Mouse (Mus musculus): ENCODE data around the gene Nell2.
"Not testable (repeated sequence)": the region's sequence is repeated elsewhere in the genome, so short reads cannot be mapped to it uniquely, and the experiment has no call there.

The Nell2 gene

DNA sequence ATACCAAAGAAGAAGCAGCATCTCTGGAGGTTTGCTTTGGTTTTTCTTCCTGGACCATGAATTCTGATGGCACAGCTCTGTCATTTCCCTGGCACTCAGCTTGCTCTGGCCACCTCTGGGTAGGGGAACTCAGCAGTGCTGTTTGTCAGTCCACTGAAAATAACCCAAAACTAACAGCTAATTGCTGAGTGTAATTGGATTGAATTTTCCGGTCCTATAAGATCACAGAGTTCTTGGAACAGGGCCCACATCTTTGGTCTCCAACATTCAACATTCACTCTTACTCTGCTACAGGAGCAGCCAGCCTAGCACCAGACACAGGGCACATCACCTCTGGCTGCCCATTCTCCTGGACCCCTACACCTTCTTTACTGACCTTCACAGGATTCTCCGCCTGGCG, 287.2 kb downstream of the Nell2 start:
- DNase-seq (ENCODE audit: low read depth, low spot score) = no peak

DNA sequence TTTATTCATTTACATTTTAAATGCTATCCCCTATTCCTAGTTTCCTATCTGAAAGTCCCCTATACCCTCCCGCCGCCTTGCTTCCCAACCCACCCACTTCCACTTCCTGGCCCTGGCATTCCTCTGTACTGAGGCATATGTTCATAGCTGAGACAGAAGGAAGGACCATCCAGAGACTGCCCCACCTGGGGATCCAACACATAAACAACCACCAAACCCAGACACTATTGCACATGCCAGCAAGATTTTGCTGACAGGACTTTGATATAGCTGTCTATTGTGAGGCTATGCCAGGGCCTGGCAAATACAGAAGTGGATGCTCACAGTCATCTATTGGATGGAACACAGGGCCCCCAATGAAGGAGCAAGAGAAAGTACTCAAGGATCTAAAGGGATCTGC, 291.3 kb downstream of the Nell2 start:
- not testable (repeated sequence) for DNase-seq (ENCODE audit: low read depth, low spot score)

DNA sequence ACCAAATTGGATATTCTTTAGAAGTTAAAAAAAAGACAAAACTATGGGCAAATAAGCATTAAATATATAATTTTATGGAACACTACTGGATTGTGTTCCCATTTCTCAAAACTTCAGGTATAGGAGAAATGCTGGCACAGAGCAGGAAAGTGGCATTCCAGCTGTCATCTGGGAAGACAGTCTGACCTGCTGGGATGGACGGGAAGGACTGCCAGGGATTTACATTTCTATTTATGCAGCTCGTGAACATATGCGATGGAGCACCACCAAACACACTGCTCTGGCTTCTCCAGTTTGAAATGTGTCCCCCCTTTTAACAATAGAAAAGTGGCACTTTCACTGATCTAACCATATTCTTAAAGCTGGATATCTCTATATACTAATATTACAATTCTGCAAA, 291.9 kb downstream of the Nell2 start:
- no peak for DNase-seq (ENCODE audit: low read depth, low spot score)

DNA sequence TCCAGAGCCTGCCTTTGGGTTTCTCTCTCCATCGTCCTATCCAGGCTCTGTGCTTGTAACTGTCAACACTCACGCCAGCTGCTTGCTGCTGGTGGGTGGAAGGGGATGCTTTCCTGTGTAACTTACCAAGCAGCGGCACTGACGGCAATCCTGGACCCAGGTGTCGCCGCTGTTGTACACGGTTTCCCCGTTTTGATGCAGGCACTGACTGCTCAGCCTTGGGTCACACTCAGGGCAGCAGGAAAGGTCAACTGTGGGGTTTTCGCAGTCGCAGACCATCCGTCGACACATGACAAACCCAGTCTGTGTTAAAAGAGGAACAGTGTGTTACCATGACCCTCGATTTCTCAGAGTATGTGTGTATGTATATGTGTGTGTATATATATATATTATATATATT, 297.2 kb downstream of the Nell2 start:
- no peak for DNase-seq (ENCODE audit: low read depth, low spot score)

DNA sequence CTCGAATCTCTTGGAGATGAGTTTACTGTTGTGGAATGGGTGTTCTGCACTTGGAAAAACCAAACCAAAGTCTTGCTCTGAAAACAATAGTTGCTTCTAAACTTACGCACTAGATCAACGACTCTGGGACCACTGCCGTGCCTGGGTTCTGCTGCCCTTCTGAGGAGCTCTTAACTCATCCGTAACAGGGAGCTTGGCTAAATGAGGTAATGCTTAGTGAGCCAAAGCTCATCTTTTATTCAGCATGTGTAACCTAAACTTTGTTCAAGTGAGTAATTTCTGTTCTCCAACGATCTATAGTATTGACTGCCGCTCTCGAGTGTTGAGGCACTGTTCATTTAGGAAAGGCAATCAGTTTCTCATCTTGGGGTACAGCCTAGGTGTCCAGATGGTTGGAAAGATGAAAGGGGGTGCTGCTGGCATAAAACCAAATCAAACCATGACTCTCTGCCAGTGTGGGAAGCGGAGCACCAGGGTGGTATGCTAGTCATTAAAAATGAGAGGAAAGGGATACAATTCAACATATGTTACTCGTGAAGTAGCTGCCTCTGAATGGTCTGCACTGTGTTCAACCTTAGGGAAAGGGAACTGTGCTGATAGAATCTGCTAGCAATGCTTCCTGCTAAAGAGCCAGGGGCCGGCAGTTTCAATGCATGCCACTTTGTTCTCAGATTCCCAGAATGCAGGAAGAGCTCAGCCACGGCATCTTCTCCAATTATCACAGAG, 311.6 kb downstream of the Nell2 start:
- no peak for DNase-seq (ENCODE audit: low read depth, low spot score)

DNA sequence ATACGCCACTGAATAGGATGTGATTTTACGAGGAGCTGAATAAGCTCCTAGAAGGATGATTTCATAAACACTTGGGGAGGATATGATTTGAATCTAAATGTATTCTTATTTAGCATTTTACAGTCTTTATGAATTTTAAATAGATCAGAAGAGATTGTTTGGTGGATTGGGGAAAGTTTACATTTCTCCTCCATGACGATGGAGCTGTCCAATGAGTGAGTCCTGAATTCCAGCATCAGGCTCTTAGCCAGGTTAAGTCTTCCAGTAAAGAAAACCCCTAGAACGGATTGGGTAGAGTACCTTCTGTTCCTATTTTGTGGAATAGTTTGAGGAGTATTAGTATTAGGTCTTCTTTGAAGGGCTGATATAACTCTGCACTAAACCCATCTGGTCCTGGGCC, 317.8 kb downstream of the Nell2 start:
- no peak for DNase-seq (ENCODE audit: low read depth, low spot score)

DNA sequence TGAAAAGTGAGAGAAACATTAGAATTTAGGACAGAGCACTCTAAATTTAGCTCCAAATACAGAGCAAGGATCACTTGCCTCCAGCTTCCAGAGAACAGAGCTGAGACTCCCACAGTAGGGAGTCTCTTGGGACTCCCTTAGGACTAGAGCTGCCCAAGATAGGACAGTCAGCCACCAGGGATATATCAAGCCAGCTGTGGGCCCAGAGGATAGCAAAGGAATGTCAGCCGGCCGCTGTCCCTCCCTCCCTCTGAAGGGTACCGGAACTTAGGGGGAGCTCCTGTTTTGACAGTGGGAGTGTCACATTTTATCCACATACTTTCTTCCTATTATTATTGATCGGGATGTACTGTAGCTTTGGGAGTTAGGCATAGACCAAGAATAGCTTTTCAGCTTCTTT, 319.2 kb downstream of the Nell2 start:
- no peak for DNase-seq (ENCODE audit: low read depth, low spot score)

DNA sequence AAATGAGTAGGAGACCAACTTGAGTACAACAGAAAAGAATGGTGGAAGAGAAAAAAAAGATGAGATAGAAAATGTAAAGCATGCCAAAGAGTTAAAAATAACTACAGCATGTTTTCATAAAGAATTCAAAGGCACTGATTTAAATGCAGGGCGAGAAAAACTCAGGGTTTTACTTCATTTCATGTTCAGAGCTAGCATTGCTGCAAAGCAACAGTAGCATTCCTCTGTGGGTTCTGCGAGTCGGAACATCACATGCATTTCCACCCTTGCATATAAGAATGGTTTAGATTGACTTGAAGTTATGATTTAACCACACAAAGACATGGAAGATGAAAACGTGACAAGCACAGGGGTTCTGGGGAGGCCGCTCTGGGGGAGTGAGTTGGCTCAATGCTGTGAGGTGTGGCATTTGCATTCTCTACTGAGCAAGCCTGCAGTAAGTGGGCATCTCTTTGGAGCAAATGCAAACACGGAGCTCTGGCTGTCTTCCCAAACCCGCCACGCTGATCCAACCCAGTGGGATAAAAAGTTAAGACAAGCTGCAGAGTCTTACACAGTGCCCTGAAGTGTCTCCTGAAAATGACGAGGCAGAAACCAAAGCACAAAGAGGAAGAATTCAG, 334.6 kb downstream of the Nell2 start:
- DNase-seq (ENCODE audit: low read depth, low spot score) = no peak

DNA sequence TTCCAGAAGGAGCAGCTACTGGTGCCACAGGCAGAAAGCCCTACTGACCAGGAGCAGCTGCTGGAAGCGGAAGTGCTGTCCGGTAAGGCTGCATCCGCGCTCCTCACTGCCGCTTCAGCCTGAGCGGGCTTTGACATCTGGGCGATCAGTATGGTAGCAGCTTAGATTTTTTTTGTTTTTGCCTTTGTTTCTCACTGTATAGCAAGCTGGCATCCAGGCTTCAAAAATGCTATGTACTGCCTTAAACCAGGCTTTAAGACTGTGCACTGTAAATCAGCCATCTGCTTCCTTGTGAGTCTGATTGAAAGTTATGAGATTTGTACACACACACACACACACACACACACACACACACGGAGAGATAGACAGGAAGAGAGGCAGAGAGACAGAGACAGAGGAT, 335.4 kb downstream of the Nell2 start:
- DNase-seq (ENCODE audit: low read depth, low spot score) = no peak

DNA sequence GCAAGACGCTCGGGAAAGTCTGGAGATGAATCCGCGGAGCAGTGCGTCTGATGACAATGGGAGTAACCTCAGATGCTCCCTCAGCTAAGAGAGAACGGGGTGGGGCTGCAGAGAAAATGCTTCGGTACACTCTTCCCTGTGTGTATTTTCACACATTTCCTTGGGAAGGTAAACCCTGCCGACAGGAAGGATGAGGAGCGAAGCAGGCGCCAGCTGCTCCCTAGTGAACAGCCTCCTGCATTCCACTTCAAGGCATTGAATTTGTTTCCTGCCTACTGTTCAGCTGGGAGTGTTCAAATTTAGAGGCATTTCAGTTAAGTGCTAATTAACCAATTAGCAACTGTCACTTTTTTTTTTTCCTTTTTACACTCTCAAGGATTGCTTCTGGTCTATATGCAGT, 342.1 kb downstream of the Nell2 start:
- no peak for DNase-seq (ENCODE audit: low read depth, low spot score)

DNA sequence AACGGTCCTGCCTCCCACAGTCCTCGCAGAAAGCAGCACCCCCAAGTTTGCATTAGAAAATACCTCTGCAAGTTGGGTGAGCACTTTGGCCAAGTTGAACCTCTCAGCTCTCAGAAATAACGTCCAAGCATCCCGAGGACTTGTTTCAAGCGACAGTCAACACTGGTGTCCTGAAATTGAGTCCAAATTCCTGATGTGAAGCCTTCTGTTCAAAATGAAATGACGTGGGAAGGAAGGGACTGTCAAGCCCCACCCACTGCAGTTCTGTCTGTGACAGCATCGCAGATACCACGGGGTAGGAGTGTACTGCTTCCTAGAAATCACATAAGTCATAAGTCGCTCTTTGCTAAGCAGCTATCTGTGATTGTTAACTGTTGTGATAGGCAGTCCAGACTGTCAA, 342.9 kb downstream of the Nell2 start:
- no peak for DNase-seq (ENCODE audit: low read depth, low spot score)

DNA sequence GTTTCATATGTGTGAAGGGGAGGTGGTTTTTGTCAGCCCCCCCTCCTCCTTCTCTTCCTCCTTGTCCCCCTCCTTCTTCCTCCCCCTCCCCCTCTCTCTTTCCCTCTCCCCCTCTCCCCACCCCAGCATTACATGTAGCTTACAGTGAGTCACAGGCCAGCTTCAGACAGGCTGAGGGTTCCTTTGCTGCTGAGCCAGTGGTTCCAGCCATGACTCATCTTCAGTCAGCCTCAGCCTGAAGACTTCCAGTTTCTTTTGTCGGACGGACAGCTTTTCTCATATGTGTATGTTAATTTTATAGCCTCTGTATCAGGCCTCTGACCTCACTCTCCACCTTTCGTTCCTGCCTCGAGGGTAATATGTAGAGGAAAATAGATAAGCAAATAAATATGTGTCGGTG, 344.9 kb downstream of the Nell2 start:
- no peak for DNase-seq (ENCODE audit: low read depth, low spot score)

DNA sequence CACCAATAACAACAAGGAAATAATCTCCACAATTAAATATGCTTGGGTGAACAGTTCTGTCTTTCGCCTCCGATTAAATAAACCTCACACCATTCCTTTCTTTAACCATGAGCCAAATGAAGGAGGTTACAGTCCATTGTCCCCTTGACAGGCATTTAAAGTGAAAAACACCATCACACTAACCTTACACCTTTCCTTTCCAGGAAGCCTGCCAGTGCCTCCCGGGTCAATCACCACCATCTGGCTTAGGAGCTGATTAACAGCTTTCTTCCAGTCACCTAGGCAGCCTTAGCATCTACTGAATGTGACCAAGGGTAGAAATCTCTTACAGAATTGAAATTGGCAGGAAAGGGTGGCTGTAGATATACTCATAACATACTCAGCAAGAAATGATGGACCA, 371.5 kb downstream of the Nell2 start:
- DNase-seq (ENCODE audit: low read depth, low spot score) = no peak

DNA sequence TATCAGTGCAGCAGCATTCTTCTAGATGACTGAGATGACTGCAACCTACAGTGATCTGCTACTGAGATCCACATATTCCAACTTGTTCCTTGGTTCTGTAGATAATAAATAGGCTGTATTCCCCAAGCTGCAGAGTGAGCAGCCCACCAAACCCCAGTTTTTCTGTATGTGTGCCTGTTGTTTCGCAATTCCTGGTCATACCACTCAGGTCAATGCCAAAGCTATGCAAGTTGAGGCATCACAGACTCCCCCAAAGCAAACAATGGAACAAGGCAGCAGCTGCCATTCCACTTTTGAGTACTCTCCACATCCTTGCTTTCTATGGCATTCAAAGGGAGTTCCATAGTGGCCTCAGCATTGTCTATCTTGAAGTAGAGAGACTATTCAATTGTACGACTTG, 383.2 kb downstream of the Nell2 start:
- DNase-seq (ENCODE audit: low read depth, low spot score) = no peak

DNA sequence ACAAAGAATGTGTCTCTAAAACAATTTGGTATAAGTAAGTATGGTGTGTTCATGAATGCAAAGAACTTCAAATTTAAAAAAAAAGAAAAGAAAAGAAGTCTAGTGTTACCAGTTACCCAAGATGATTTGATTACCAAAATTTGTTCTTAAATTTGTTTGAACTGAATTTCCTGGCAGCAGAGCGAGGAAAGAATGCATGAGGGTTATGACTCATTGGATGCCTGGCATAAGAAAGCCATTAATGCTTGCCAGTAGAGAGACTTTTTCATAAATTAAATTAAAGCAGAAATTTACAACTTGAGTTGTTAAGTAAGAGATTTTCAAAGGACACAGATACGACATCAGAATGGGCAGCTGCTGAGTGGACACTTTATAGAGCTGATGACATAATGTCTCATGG, 384.2 kb downstream of the Nell2 start:
- DNase-seq (ENCODE audit: low read depth, low spot score) = no peak

DNA sequence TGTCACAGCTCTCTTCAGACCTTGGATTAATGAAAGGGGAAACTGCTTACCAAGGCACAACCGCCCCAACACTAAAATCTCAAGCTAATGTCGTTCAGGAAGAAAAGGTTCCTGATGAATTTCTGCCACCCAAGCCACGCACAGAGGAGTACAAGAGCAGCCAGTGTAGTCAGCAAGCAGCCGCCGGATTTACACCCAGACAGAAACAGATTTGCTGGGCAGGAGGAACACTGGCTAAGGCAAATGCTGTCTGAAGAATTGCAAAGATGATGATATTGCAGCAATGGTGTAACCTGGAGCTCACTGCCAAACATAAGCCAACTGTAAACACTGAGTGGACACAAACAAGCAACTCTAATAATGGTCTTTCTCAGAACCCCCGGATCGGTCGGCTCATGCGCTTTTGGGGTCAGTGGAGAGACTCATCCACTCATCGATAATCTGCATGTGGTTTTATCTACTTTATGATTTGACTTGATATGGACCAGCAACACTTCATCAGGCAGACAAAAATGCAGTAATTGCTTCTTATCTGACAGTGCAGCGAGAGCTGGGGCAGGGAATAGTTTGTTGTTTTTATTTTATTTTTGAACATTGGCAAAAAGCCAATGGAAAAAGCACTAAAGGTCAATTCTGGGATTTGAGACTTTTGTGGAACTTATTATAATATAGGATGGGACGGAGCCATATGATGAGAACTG, 389.5 kb downstream of the Nell2 start:
- DNase-seq (ENCODE audit: low read depth, low spot score) = no peak

DNA sequence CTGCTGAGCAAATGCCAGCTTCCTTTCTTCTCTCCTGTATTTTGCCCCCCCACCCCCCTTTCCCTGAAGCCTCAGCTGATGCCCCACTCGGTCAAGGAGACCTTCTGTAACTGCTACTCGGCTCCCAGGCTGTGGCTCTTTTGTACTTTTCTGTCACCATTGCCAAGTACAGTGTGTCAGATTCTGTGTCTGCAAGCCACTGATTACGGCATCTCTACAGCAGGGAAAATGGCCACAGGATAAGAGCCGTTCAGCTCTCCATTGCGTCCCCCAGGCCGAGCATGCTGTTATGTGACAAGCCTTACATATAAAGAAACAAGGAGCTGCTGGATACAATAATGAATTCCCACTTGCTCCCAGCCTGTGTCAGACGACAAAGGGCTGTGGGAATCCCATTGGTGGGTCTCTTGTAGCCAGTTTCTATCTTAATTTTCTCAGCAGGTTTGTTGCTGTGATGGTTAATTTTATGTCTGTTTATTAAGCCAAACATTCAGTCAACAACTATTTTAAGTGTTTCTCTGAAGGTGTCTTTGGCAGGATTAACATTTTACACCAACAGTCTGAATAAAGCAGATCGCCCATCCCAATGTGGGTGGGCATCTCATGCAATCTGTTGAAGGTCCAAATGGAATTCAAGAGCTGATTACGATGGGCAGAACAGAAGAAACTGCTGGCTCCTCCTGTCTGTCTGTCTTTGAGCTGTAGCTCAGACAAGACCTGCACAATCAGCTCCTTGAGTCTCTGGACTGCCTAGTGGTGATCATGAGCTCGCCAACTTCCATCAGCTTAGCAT, 391.1 kb downstream of the Nell2 start:
- DNase-seq (ENCODE audit: low read depth, low spot score) = no peak

DNA sequence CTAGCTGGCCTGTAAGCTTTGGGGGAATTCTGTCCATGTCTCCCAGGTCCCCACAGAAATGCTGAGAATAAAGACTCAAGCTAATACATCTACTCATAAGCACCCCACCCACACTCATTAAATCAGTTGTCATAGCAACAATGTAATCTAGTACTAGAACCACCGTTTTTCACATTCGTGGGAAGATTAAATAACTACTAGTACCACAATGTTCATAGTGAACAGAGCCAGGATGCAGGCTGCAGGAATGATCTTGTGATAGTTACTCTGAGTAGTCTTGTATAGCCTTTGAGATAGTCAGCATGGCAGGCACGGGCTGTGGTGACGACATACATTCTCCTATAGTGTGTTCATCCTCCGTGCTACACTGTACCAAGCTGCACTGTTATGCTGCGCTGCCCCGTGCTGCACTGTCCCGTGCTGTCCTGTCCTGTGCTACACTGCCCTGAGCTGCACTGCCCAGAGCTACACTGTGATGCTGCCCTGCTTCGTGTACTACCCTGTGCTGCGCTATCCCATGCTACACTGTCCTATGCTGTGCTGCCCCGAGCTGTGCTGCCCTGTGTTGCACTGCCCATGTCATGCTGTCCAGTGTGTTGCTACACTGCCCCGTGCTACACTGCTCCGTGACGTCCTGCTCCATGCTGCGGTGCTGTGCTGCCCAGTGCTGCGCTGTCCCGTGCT, 392.3 kb downstream of the Nell2 start:
- no peak for DNase-seq (ENCODE audit: low read depth, low spot score)

DNA sequence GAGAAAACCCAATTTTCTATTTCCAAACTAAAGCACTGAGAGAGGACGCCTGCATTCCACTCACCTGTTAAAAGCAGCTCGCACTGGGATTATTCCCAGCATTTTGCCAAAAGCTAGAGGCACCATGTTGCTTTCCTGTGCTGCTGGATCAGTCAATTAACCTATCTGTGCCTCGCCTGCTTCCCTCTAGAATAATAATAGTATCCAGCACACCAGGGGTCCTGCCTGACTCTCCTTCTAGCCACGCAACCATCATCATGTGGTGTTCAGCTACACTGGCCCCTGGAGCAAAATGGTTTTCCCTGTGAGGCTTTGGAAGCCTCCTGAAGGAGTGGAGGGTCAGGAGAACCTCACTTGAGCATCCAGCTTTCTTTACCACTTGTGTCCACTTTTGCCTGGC, 397.0 kb downstream of the Nell2 start:
- no peak for DNase-seq (ENCODE audit: low read depth, low spot score)

DNA sequence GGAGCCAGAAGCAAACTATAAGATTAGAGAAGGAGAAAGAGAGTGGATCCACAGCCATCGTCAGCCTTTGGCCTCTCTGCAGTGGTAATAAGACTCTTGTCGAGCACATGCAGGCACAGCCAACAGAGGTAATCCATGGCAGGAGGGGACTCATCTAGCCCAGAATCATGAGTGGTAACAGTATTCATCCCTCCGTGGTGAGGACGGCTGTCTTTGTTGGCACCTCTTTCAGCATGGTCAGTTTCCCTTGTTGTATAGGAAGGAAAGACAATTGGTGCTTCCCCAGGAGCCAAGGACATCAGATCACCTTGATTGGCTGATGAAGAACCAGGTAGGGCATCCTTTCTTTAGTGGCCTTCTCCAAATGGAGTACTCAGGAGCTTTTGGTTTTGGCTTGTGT, 419.7 kb downstream of the Nell2 start:
- DNase-seq (ENCODE audit: low read depth, low spot score) = no peak

DNA sequence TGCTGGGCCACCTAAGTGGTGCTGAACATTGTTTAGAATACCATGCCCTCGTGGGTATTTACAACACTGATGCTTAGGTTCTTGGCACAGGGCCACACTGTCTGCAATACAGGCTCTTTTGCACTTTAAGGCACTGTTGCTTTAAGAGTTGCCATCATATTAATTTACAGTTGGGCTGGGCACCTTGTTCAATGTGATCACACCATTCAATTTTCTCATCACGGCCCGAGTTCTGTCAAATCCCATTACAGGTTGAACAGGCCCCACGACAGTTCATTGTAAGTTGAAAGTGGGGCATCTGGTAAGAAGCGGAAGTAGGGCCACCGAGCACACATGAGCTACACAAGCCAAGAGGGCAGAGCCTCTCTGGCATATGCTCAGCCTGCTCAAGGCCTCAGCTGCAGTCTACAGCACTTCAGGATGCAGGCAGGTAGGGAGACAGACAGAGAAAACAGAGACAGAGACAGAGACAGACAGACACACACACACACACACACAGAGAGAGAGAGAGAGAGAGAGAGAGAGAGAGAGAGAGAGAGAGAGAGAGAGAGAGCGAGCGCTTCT, 421.0 kb downstream of the Nell2 start:
- no peak for DNase-seq (ENCODE audit: low read depth, low spot score)
